10 mouse cellular contexts compared by ENCODE assay signal in the genomic region with DNA sequence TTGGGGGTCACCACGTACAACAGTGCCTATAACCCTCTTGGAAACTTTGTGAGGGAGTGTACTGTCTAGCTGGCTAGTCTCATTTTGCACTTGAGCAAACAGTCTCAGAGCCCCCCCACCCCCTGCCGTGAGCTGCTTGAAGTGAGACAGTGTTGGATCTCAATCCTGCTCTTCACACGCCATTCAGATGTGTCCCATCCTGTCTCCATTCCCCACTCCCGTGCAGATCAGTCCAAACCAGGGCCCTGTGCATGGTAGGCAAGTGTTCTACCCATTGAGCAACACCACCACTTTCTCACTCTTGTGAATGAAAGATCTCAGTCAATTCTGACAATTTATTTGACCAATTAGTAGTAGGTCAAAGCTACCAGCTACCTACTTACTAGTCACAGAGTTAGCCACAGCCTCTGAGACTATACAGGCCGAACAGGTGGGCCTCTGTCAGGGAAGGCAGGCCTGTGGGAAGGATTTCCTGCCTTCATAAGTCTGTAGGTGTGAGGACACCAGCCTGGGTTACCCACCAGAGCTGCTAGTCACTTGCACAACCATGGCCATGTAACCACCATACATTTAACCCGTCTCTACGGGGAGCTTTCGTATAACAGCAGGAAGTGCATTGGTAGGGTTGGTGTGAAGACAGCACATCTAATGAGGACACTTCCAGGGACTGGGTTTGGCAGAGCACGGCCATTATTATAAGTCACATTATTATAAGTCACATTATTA. TPM values are rescaled to one million over a fixed set of nuclear protein-coding genes. Genes with fewer than 3 reads are reported as not detected.
DNase-seq lines count a peak whose midpoint lies in the region; ATAC-seq and TF ChIP-seq lines count a peak whose summit lies in the region.
"Had no signal": no experiment of that assay in that cellular context is flagged by ENCODE, and none has a peak within 500 bp of the region (broad histone marks: within the 10 kb centered on the region; RNA-seq: fewer than 3 reads in every experiment).

No protein-coding gene starts in this region.

- no peaks in the 10 kb centered on the region for H3K36me3 ChIP-seq in kidney, adult 2 months (ENCODE audit: control insufficient read depth, insufficient read depth, low read length)
- no peaks in the 10 kb centered on the region for H3K36me3 ChIP-seq in liver, embryonic 16.5 days (ENCODE audit: control insufficient read depth, insufficient read depth)
- H3K36me3 ChIP-seq: embryonic facial prominence, embryonic 15.5 days; midbrain, embryonic 15.5 days had no signal

- ATAC-seq in liver, embryonic 16.5 days (ENCODE audit: low read depth) = peak; percentile 23; the same call in 1 of the 2 replicates
- no peak for ATAC-seq in megakaryocyte-erythroid progenitor cell, adult 5-6 weeks (replicated peaks; ENCODE audit: low FRiP score, low TSS enrichment, poor library complexity, severe bottlenecking)
- ATAC-seq: midbrain, embryonic 15.5 days had no signal

- WGBS in kidney, adult 2 months = 88% methylated on average over 9 of the region's 9 CpGs
- 64% methylated on average over 9 of the region's 9 CpGs for WGBS in liver, embryonic 16.5 days (ENCODE audit: insufficient replicate concordance)

- H3K9me3 ChIP-seq in liver, embryonic 16.5 days (replicated peaks; ENCODE audit: control insufficient read depth, low read length) = no peaks in the 10 kb centered on the region
- H3K9me3 ChIP-seq: embryonic facial prominence, embryonic 15.5 days; midbrain, embryonic 15.5 days had no signal

- no peak for TF ChIP-seq POLR2A in kidney, adult 2 months (IDR thresholded peaks at IDR 0.05; ENCODE audit: low read depth, low read length)

- no peak overlapping the region for H3K4me3 ChIP-seq in kidney, adult 2 months (ENCODE audit: insufficient read depth, low read depth, low read length)
- H3K4me3 ChIP-seq in liver, embryonic 16.5 days (ENCODE audit: low read depth, low read length) = no peak overlapping the region
- H3K4me3 ChIP-seq: embryonic facial prominence, embryonic 15.5 days; midbrain, embryonic 15.5 days had no signal

- no peaks in the 10 kb centered on the region for H3K4me1 ChIP-seq in kidney, adult 2 months (ENCODE audit: control insufficient read depth, insufficient read depth, low read length)
- peaks cover 11% of the 10 kb centered on the region for H3K4me1 ChIP-seq in liver, embryonic 16.5 days (ENCODE audit: control insufficient read depth, low read depth, low read length)
- H3K4me1 ChIP-seq: midbrain, embryonic 15.5 days had no signal

- no peak overlapping the region for H3K27ac ChIP-seq in kidney, adult 2 months (ENCODE audit: insufficient read depth, low read depth, low read length)
- H3K27ac ChIP-seq in liver, embryonic 16.5 days (ENCODE audit: low read length) = no peak overlapping the region
- H3K27ac ChIP-seq: embryonic facial prominence, embryonic 15.5 days; midbrain, embryonic 15.5 days had no signal

- no peak for TF ChIP-seq CTCF in kidney, adult 2 months (conservative IDR thresholded peaks at IDR 0.05; ENCODE audit: insufficient read depth, insufficient read length, low read depth, low read length)

- no peak overlapping the region for H3K9ac ChIP-seq in liver, embryonic 16.5 days (ENCODE audit: low read depth, low read length)
- H3K9ac ChIP-seq: embryonic facial prominence, embryonic 15.5 days; midbrain, embryonic 15.5 days had no signal

- peak; percentile 5 for DNase-seq in kidney, postnatal 10 days
- DNase-seq in kidney, adult 2 months = no peak
- peak; percentile 12 for DNase-seq in urinary bladder, adult 2 months (ENCODE audit: low spot score)
- no peak for DNase-seq in urinary bladder, adult 18-20 months (ENCODE audit: low spot score in 2 of 2)
- peak; percentile 43 for DNase-seq in thymus, postnatal 4 days
- DNase-seq in neural tube, embryonic 10.5 days (ENCODE audit: extremely low spot score, low spot score) = no peak

- H3K4me2 ChIP-seq in liver, embryonic 16.5 days (ENCODE audit: low read depth, low read length) = no peak overlapping the region
- H3K4me2 ChIP-seq: embryonic facial prominence, embryonic 15.5 days; midbrain, embryonic 15.5 days had no signal

- H3K27me3 ChIP-seq in kidney, adult 2 months (replicated peaks; ENCODE audit: control insufficient read depth, insufficient read depth, low read length) = no peaks in the 10 kb centered on the region
- no peaks in the 10 kb centered on the region for H3K27me3 ChIP-seq in liver, embryonic 16.5 days (ENCODE audit: control insufficient read depth, insufficient read depth, low read depth, low read length)
- H3K27me3 ChIP-seq: embryonic facial prominence, embryonic 15.5 days; midbrain, embryonic 15.5 days had no signal

RNA-seq across cellular contexts. Expression of gene Zfp36l2, which starts 21.4 kb away (rescaled TPM):
- polyA plus RNA-seq in kidney, adult 2 months (2012; rRNA removed) = 34.3 and 45.8 TPM in 2 replicates
- polyA plus RNA-seq in urinary bladder, adult 2 months (2012; rRNA removed) = 67.9 and 84.3 TPM in 2 replicates
- 4.6 and 4.7 TPM in 2 replicates for polyA plus RNA-seq in liver, embryonic 16.5 days (2015; fragmentation: Nextera tagmentation; extraction: Ambion mirVana)
- 136 and 142 TPM in 2 replicates for total RNA-seq in megakaryocyte-erythroid progenitor cell, adult 5-6 weeks (2014; fragmentation: Nextera tagmentation)
- 97.7 and 143 TPM in 2 replicates for total RNA-seq in megakaryocyte-erythroid progenitor cell, adult 5-6 weeks (2017)

Comparison
In these comparisons a context has a peak if more than half of its experiments do, and no peak if none do; other contexts are left out.
1. DNase-seq: peak in kidney, postnatal 10 days (single experiment), urinary bladder, adult 2 months (single experiment) and thymus, postnatal 4 days (single experiment); none in kidney, adult 2 months (single experiment), urinary bladder, adult 18-20 months (0 of 2) and neural tube, embryonic 10.5 days (single experiment).